Mouse (Mus musculus): Measurements from ENCODE around the gene Cyren.

The Cyren gene

GRCm38 (mm10) chr6:34900990-34901389 lies 23.1 kb upstream of the Cyren start:
- in situ Hi-C loops (cut with MboI, MseI): no loop called here

GRCm38 (mm10) chr6:34899127-34899526 lies 21.3 kb upstream of the Cyren start:
- in situ Hi-C loops (cut with MboI, MseI): no loop called here

- in situ Hi-C loops (cut with MboI, MseI): no loop called here
Measured at GRCm38 (mm10) chr6:34896168-34896780, 18.4 kb upstream of the Cyren start.

- in situ Hi-C loops (cut with MboI, MseI): no loop called here
Measured at GRCm38 (mm10) chr6:34895569-34895968, 17.7 kb upstream of the Cyren start.

GRCm38 (mm10) chr6:34889185-34889584 lies 11.3 kb upstream of the Cyren start:
- in situ Hi-C loops (cut with MboI, MseI): no loop called here

GRCm38 (mm10) chr6:34887131-34887850 lies 9.4 kb upstream of the Cyren start:
- in situ Hi-C loops (cut with MboI, MseI): no loop called here

- in situ Hi-C loops (cut with MboI, MseI): no loop called here
Measured at GRCm38 (mm10) chr6:34884724-34885123, 6.9 kb upstream of the Cyren start.

- in situ Hi-C loops (cut with MboI, MseI): loop anchor here (10.0 kb wide), 1 partner anchor 665 kb away; no protein-coding TSS in a partner anchor
Measured at GRCm38 (mm10) chr6:34879911-34880475, 2.1 kb upstream of the Cyren start.

GRCm38 (mm10) chr6:34879101-34879740 lies 1.4 kb upstream of the Cyren start:
- in situ Hi-C loops (cut with MboI, MseI): loop anchor here (10.0 kb wide), 1 partner anchor 666 kb away; no protein-coding TSS in a partner anchor

GRCm38 (mm10) chr6:34876835-34877156 lies 1.1 kb downstream of the Cyren start:
- in situ Hi-C loops (cut with MboI, MseI): loop anchor here (10.0 kb wide), 1 partner anchor 668 kb away; no protein-coding TSS in a partner anchor

- in situ Hi-C loops (cut with MboI, MseI): loop anchor here (10.0 kb wide), 1 partner anchor 669 kb away; no protein-coding TSS in a partner anchor
Measured at GRCm38 (mm10) chr6:34875966-34876834, 1.7 kb downstream of the Cyren start.

GRCm38 (mm10) chr6:34875268-34875761 lies 2.5 kb downstream of the Cyren start:
- in situ Hi-C loops (cut with MboI, MseI): loop anchor here (10.0 kb wide), 1 partner anchor 669 kb away; no protein-coding TSS in a partner anchor

- in situ Hi-C loops (cut with MboI, MseI): loop anchor here (10.0 kb wide), 1 partner anchor 670 kb away; no protein-coding TSS in a partner anchor
Measured at GRCm38 (mm10) chr6:34874101-34874921, 3.5 kb downstream of the Cyren start.

GRCm38 (mm10) chr6:34872871-34873270 lies 5.0 kb downstream of the Cyren start:
- in situ Hi-C loops (cut with MboI, MseI): loop anchor here (10.0 kb wide), 1 partner anchor 672 kb away; no protein-coding TSS in a partner anchor

GRCm38 (mm10) chr6:34871929-34872328 lies 5.9 kb downstream of the Cyren start:
- in situ Hi-C loops (cut with MboI, MseI): loop anchor here (10.0 kb wide), 1 partner anchor 673 kb away; no protein-coding TSS in a partner anchor

GRCm38 (mm10) chr6:34870724-34871123 lies 7.1 kb downstream of the Cyren start:
- in situ Hi-C loops (cut with MboI, MseI): loop anchor here (10.0 kb wide), 1 partner anchor 674 kb away; no protein-coding TSS in a partner anchor

- in situ Hi-C loops (cut with MboI, MseI): loop anchor here (10.0 kb wide), 1 partner anchor 675 kb away; no protein-coding TSS in a partner anchor
Measured at GRCm38 (mm10) chr6:34870136-34870535, 7.7 kb downstream of the Cyren start.

GRCm38 (mm10) chr6:34869225-34869915 lies 8.5 kb downstream of the Cyren start:
- in situ Hi-C loops (cut with MboI, MseI): no loop called here

Measured in T-helper 1 cell (primary cell).